Mouse (Mus musculus) left cerebral cortex, postnatal 10 days (tissue): ENCODE results near the gene Ctsa. TPM values are rescaled to one million over a fixed set of nuclear protein-coding genes. Genes with fewer than 3 reads are reported as not detected.

ENCODE experiments used
- total RNA-seq, 2 experiments: library from RNA; stranded (reverse); gene quantifications; 2 replicates each; pipeline ENCODE4 v1.2.3; 2021

Gene Ctsa
- total RNA-seq, 2 experiments from 2014 or later = 77.5 to 78.8 TPM

Other genes starting within 250 kb of the Ctsa start
- gene Wfdc6a, start 247.4 kb upstream of the Ctsa start, total RNA-seq = 1 to 10 TPM in 1 of 2 experiments, under 1 TPM in 1; 0.47 to 1.7 TPM
- not detected for gene Eppin, start 239.3 kb upstream of the Ctsa start, total RNA-seq
- not detected for gene Wfdc6b, start 219.4 kb upstream of the Ctsa start, total RNA-seq
- not detected for gene Wfdc8, start 219.2 kb upstream of the Ctsa start, total RNA-seq
- gene Wfdc16, start 194.1 kb upstream of the Ctsa start, total RNA-seq = not detected
- not detected for gene Wfdc10, start 176.8 kb upstream of the Ctsa start, total RNA-seq
- not detected for gene Wfdc9, start 176.3 kb upstream of the Ctsa start, total RNA-seq
- not detected for gene Wfdc11, start 158.8 kb upstream of the Ctsa start, total RNA-seq
- gene Wfdc13, start 147.8 kb upstream of the Ctsa start, total RNA-seq = not detected
- gene Spint4, start 134.4 kb upstream of the Ctsa start, total RNA-seq = not detected
- gene Spint5, start 117.6 kb upstream of the Ctsa start, total RNA-seq = not detected
- 1 to 10 TPM in 1 of 2 experiments, under 1 TPM in 1; 0.94 to 1.1 TPM for gene Wfdc3, start 86.9 kb upstream of the Ctsa start, total RNA-seq
- 10 to 100 TPM; 32.7 to 34.1 TPM for gene Dnttip1, start 86.9 kb upstream of the Ctsa start, total RNA-seq
- gene Ube2c, start 63.0 kb upstream of the Ctsa start, total RNA-seq = 1 to 10 TPM; 4.1 to 6.4 TPM
- not detected for gene Tnnc2, start 52.9 kb upstream of the Ctsa start, total RNA-seq
- gene Snx21, start 47.0 kb upstream of the Ctsa start, total RNA-seq = 10 to 100 TPM; 48.1 to 49.2 TPM
- gene Acot8, start 28.0 kb upstream of the Ctsa start, total RNA-seq = 10 to 100 TPM; 22.1 to 30.0 TPM
- gene Zswim3, start 27.8 kb upstream of the Ctsa start, total RNA-seq = 1 to 10 TPM; 8.9 to 9.0 TPM
- gene Zswim1, start 10.2 kb upstream of the Ctsa start, total RNA-seq = 10 to 100 TPM; 19.6 to 20.3 TPM
- under 1 TPM in 1 of 2 experiments, not detected in 1; 0.58 TPM for gene Spata25, start 4.3 kb upstream of the Ctsa start, total RNA-seq
- gene Neurl2, start 583 bp downstream of the Ctsa start, total RNA-seq = 1 to 10 TPM; 5.4 to 6.7 TPM
- 10 to 100 TPM; 63.8 to 79.4 TPM for gene Pltp, start 24.8 kb downstream of the Ctsa start, total RNA-seq
- gene Pcif1, start 46.4 kb downstream of the Ctsa start, total RNA-seq = 10 to 100 TPM; 41.4 to 45.9 TPM
- gene Zfp335, start 78.9 kb downstream of the Ctsa start, total RNA-seq = 10 to 100 TPM; 22.7 to 24.4 TPM
- gene Mmp9, start 107.9 kb downstream of the Ctsa start, total RNA-seq = 1 to 10 TPM; 2.9 to 3.4 TPM
- 100 to 1,000 TPM; 350 to 355 TPM for gene Slc12a5, start 127.9 kb downstream of the Ctsa start, total RNA-seq
- gene Ncoa5, start 202.0 kb downstream of the Ctsa start, total RNA-seq = 10 to 100 TPM; 61.1 to 61.2 TPM
- gene Cd40, start 222.8 kb downstream of the Ctsa start, total RNA-seq = 1 to 10 TPM; 1.2 to 2.5 TPM